Mouse (Mus musculus) heart, postnatal 36 days (tissue): Measurements from ENCODE around the gene Ak1. TPM values are rescaled to one million over a fixed set of nuclear protein-coding genes. Genes with fewer than 3 reads are reported as not detected.

Source experiments
- DNase-seq, 2 experiments: peaks; one replicate each; pipeline ENCODE4 v3.0.0; 2021 to 2022
- intact Hi-C: fragments of 180-260 bp; cut with DNase I; formaldehyde crosslinking; loops from one replicate; pipeline ENCODE4 v1.15.1; 2025
- total RNA-seq, 2 experiments: library from RNA; stranded (reverse); gene quantifications; 2 replicates each; pipeline ENCODE4 v1.2.3; 2021

Ak1 gene
- total RNA-seq, 2 experiments from 2014 or later = 631 to 727 TPM

- DNase-seq = peak; percentile 45 to 47
- intact Hi-C loops = no loop called here
These were observed 23.1 kb upstream of the Ak1 start for GRCm38 (mm10) chr2:32598506-32598905.

- intact Hi-C loops = loop anchor here (1.0 kb wide), 1 partner anchor 10 kb away; no protein-coding TSS in a partner anchor
- no peak for DNase-seq
These were observed 22.1 kb upstream of the Ak1 start, which contains the start of gene St6galnac6 for GRCm38 (mm10) chr2:32599409-32599808. Gene St6galnac6, plus strand, starts transcription at chr2:32599709.

DNA sequence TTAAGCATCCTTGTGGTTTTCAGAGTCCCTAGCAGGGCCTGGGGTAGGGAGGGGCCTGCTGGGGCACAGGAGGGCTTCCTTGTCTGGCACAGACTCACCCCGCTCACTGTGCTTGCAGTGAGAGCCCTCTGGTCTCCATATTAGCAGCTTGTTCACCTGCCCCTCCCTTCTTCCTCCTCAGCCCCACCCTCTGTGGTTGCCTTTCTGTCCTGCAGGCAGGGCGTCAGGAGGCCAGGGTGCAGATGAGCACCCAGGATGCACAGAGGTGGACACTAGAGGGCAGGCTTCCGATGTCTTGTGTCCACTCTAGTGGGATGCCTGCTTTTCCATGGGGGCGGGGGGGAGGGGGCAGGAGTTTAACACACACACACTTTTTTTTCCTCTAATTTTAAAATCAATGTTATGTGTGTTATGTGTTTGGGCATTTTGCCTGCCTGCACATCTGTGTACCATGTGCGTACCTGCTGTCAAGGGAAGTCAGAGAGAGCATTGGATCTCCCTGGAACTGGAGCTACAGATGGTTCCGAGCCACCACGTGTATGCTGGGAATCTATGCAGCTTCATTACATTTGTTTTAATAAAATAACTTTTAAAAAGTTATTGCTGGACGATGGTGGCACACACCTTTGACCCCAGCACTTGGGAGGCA is 20.0 kb upstream of the Ak1 start:
- intact Hi-C loops = loop anchor here (1.0 kb wide), 1 partner anchor 18 kb away; no protein-coding TSS in a partner anchor
- no peak for DNase-seq

- intact Hi-C loops = loop anchor here (1.0 kb wide), 1 partner anchor 19 kb away; no protein-coding TSS in a partner anchor
- peak; percentile 90 to 95 for DNase-seq
These were observed 18.9 kb upstream of the Ak1 start for GRCm38 (mm10) chr2:32602600-32603054.

DNA sequence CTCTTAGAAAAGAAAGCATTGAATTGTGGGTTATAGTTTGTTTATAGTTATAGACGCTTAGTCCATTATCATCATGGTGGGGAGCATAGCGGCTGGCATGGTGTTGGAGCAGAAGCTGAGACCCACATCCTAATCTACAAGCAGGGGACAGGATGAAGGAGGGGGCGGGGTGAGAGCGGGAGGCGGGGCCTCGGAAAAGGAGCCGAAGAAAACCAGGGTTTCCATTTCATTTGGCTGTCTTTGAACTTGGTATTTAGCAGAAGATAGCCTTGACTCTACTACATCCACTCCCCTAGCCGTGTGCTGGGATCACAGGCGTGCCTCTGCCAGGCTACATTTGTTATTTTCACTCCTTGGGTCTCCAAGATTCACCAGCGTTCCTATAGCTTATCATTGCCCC is 16.9 kb upstream of the Ak1 start:
- intact Hi-C loops = no loop called here
- no peak for DNase-seq

- intact Hi-C loops = no loop called here
- DNase-seq = peak; percentile 86 to 90
These were observed 15.1 kb upstream of the Ak1 start for GRCm38 (mm10) chr2:32606161-32607142.

DNA sequence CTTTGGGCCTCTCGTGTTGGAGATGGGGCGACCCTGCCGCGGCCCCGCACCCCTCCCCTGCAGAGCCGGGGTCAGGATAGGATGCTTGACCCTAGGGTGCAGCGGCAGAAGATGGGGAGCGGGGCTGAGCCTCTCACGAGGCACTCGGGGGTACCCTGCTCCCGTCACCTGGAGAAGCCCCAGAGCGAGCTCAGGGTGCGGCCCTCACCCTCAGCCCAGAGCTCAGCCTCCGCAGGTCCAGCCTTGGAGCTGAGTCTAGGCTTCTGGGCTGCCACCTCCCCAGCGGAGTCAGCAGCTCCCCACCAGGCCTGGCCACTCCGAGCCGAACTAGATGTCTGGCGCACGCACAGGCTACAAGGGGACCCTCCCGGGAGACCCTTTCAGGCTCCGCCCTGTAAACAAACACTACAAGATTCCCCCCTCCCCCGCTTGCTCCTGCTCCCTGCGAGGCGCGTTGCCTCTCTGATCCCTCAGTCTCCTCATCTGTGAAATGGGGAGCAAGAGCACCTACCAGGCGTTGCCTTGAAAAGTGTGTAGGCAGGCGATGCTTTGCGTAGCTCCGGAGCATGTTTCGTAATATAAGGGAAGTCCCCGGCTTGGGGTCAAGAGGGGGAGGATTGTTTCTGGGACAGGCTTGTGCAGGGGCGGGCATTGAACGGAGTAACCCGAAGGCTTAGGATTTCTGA is 14.2 kb upstream of the Ak1 start:
- intact Hi-C loops = no loop called here
- peak; percentile 46 to 66 for DNase-seq

DNA sequence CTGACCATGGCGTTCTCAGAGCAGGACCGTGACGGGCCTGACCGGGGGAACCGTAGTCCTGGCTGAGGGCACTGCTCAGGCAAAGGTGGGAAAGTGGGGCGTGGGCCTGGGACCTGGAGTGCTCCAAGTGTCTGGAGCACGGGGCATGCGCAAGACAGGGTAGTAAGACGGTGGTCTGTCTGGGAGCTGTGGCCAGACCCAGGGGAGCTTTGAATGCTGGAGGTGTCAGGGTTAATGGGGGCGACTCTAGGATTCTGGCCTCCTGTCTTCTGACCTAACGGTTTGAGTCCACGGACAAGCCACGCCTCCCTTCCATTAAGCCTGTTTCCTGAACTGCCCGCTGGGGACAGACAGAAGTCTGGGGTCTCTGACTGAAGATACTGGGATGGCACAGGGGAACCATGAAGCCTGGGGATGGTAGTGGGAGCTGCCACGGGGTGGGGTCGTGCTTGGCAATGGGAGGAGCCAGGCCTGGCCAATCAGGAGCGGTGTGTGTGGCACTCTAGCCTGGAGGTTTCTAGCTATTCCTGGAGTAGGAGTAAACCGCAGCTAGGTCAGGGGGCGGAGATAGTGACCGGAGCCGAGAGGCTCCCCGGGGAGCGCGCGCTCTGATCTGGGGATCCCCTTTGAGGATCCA is 13.3 kb upstream of the Ak1 start:
- intact Hi-C loops = no loop called here
- peak; percentile 76 to 86 for DNase-seq

DNA sequence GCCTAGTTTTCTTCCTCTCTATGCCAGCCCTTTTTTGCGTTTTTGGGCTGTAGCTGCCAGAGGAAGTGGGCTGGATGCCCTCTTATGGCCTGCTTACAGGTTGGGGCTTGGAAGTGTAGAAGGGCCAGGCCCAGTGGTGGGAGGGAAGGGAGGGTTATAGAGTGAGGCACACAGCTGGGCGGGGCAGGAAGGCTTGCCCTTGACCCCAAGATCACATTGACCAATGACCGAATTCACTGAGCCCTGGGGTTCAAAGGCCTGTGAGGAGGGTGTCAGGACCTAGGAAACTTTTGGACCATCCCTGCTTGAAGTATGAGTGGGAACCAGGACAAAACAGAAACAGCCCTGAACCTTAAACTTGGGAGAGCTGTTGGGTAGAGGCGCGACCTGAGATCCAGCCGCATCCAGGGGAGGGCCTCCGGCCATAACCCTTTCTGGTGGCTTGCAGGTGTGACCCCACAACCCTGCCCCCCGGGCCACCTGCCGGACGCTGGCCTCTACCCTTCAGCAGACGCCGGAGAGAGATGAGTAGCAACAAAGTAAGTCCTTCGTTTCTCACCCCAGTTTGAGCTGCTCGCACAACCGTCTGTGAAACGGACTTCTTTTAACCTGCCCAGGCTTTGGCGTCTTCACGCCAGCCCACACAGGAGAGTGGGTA is 12.7 kb upstream of the Ak1 start:
- intact Hi-C loops = no loop called here
- no peak for DNase-seq

GRCm38 (mm10) chr2:32610610-32611229 is 10.8 kb upstream of the Ak1 start:
- peak; percentile 60 to 72 for DNase-seq
- intact Hi-C loops = no loop called here

GRCm38 (mm10) chr2:32612274-32612673 is 9.3 kb upstream of the Ak1 start:
- intact Hi-C loops = no loop called here
- DNase-seq = no peak

GRCm38 (mm10) chr2:32617109-32617508 is 4.4 kb upstream of the Ak1 start:
- no peak for DNase-seq
- intact Hi-C loops = loop anchor here (5.0 kb wide), 1 partner anchor 35 kb away; no protein-coding TSS in a partner anchor

DNA sequence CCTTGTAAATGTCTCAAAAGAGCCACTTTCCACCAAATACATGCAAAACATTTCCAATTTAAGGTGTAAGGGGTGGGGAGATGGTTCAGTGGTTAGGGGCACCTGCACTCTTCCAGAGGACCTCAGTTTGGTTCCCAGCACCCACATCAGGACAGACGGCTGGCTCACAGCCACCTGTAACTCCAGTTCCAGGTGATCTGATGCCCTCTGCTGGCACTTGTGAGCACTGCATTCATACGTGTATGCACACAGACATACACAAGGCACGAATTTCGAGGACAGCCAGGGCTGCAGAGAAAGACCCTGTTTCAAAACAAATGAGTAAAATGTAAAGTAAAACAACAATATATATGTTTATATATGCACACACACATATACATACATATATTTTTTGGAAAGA is 4.0 kb upstream of the Ak1 start:
- no peak for DNase-seq
- intact Hi-C loops = loop anchor here (5.0 kb wide), 1 partner anchor 35 kb away; no protein-coding TSS in a partner anchor

DNA sequence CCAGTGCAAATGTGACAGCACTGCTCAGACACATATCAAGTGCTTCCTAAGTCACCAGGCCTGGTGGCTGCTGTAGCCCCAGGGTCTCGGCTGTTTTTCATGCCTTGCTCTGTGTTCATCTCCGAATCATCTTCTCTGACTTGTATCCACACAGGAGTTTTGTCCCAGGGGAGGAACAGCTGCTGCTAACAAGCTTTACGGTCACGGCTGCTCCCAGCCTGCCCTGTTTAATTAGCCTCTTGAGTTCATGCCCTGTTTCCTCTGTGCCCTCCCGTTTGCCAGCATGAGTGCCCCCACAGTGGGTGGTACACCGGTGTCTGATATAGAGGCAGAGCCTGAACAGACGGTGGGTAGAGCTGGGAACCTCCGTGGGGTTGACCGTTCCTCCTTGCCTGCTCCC is 3.5 kb upstream of the Ak1 start:
- DNase-seq = no peak
- intact Hi-C loops = loop anchor here (5.0 kb wide), 1 partner anchor 36 kb away; no protein-coding TSS in a partner anchor

- DNase-seq = peak; percentile 72 to 74
- intact Hi-C loops = loop anchor here (10.0 kb wide), 1 partner anchor 234 kb away; no protein-coding TSS in a partner anchor
These were observed 659 bp upstream of the Ak1 start for GRCm38 (mm10) chr2:32620682-32621516.

DNA sequence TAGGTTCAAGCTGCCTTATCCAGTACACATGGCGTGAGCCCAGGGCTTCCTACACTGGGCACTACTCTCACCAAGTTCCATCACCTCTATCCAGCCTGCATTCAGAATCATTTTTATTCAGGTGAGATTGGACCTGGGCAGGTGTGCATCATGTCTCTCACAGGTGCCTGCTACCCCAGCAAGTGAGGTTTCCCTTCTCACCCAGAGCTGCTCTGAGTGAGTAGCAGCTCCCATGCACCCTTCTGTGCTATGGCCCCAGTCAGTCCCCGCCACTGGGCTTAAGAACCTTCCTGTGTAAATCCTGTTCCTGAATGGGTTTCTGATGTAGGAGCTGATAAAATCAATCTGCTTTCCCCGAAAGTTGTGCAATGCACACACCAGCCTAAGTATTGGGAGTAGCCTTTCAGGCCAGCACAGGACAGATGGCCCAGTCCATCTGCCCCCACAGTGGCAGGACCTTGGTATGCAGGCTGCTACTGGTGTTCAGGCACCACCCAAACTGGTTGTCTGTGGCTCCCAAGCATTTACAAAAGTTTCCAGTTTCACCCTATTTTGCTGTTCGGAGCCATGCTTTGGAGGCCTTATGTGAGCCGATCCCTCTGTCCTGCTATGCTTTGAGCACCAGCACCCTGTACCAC is 2.7 kb downstream of the Ak1 start:
- intact Hi-C loops = loop anchor here (10.0 kb wide), 1 partner anchor 231 kb away; no protein-coding TSS in a partner anchor
- DNase-seq = no peak

DNA sequence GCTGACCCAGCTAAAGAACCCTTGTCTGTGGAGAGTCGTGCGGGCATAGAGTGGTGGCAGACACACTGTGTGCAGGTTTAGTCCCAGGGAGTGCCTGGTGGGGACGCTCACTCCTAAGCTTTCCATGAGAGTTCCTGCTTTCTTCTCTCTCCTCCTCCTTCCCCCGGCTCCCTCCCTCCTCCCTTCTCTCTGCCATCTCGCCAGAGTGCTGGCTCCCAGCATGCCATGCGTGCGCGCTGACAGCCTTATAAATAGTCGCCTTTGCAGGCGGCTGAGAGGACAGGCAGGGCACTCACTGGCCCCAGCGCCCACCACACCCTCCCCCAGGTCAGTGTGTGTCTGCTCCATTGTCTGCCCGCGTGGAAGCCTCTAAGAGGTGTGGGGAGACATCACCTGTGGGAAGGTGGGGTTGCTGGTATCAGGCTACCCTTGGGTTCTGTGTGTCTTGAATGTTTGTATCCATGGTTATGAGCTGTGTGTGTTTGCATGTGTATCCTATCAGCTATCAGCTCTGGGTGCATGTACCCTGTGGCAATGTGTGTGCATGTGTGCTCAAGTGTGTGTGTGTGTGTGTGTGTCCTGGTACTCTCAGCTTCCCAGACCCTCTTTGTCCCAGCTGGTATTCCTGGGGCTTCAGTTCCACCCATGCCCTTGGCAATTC is 3.8 kb downstream of the Ak1 start:
- intact Hi-C loops = loop anchor here (10.0 kb wide), 1 partner anchor 229 kb away; no protein-coding TSS in a partner anchor
- peak; percentile 75 for DNase-seq
